Mouse (Mus musculus): ENCODE data around the gene Glis3. TPM values are rescaled to one million over a fixed set of nuclear protein-coding genes. Genes with fewer than 3 reads are reported as not detected.

The Glis3 gene
- polyA plus RNA-seq, 1 experiment from 2014 or later = 3.4 TPM

DNA sequence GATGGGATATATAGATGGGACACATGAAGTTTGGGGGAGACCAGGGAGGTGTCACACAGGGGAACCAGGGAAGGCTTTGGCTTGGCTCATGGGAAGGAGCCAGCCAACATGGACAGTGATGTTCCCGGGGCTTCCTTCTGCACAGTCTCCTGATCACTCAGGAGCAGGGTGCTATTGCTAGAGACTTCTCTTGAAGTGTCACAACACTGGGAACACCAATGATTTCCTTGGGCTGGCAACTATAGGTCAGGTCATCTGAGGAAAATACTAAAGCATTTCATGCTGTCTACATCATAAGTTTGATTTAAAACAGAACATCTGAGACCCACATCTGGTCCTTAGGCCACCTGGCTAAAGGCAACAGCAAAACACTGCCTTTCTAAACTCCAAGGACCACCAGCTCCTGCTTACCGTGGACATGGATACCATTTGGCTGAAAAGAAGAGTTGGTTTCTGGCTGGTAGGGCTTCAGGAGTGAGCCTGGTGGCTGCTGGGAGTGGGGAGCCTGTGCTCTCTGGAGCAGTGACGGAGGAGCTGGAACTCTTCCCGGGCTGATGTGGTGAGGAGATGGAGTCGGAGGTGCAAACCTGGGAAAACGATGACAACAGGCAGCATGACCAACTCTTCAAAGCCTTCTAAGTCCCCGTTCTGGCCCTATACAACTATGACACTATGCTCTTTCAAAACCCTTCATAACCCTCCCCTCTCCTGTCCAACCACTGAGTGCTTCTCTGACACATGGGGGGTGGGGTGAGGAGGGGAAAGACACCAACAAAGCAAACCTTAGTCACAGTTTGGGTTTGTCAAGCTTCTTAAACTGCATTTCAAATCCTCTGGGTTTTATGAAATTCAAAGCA, 396.4 kb downstream of the Glis3 start:
- WGBS = 93% methylated on average over 7 of the region's 7 CpGs
- no peak overlapping the region for H3K27ac ChIP-seq (ENCODE audit: low read depth, low read length)
- no peak for ATAC-seq (replicated peaks; ENCODE audit: low FRiP score)
- DNase-seq (ENCODE audit: low spot score) = no peak
- H3K36me3 ChIP-seq (ENCODE audit: control insufficient read depth, insufficient read depth, low read length) = no peaks in the 10 kb centered on the region
- no peak overlapping the region for H3K4me3 ChIP-seq (ENCODE audit: low read depth, low read length)
- H3K27me3 ChIP-seq (ENCODE audit: control insufficient read depth, insufficient read depth, low read length) = no peaks in the 10 kb centered on the region
- H3K4me1 ChIP-seq (replicated peaks; ENCODE audit: control insufficient read depth, insufficient read depth, low read length) = no peaks in the 10 kb centered on the region
- H3K9me3 ChIP-seq (ENCODE audit: control insufficient read depth, low read length) = no peaks in the 10 kb centered on the region
- no peak overlapping the region for H3K4me2 ChIP-seq (ENCODE audit: low read depth, low read length, severe bottlenecking)
- H3K9ac ChIP-seq (ENCODE audit: low read length) = no peak overlapping the region

DNA sequence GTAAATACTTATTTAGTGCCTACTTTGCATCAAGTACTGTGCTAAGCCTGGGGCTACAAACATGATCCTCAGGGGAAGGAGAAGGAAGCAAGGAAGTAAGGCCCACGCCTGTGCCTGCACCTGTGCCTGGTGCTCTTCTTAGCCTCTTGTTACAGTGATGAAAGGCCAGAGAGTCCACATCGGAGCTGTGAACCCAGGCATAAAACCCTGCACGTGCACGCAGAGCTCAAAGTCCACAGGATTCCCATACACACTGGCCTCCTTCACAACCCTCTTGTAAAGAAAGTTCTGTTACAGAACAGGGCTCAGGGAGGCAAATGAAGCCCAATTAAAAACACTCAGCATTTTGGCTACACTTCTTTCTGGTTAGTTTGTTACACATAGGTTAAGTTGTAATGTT, 398.5 kb downstream of the Glis3 start:
- no peak overlapping the region for H3K27ac ChIP-seq (ENCODE audit: low read depth, low read length)
- ATAC-seq (replicated peaks; ENCODE audit: low FRiP score) (no peak), DNase-seq (ENCODE audit: low spot score) (no peak)
- 70% methylated on average over 4 of the region's 4 CpGs for WGBS
- no peak overlapping the region for H3K9ac ChIP-seq (ENCODE audit: low read length)
- H3K4me2 ChIP-seq (ENCODE audit: low read depth, low read length, severe bottlenecking) = no peak overlapping the region
- no peaks in the 10 kb centered on the region for H3K9me3 ChIP-seq (ENCODE audit: control insufficient read depth, low read length)
- no peak overlapping the region for H3K4me3 ChIP-seq (ENCODE audit: low read depth, low read length)
- no peaks in the 10 kb centered on the region for H3K36me3 ChIP-seq (ENCODE audit: control insufficient read depth, insufficient read depth, low read length)
- 0 out of 2 replicates have a peak, but pooled peaks cover 2% of the 10 kb centered on the region for H3K4me1 ChIP-seq (replicated peaks; ENCODE audit: control insufficient read depth, insufficient read depth, low read length)
- H3K27me3 ChIP-seq (ENCODE audit: control insufficient read depth, insufficient read depth, low read length) = no peaks in the 10 kb centered on the region

DNA sequence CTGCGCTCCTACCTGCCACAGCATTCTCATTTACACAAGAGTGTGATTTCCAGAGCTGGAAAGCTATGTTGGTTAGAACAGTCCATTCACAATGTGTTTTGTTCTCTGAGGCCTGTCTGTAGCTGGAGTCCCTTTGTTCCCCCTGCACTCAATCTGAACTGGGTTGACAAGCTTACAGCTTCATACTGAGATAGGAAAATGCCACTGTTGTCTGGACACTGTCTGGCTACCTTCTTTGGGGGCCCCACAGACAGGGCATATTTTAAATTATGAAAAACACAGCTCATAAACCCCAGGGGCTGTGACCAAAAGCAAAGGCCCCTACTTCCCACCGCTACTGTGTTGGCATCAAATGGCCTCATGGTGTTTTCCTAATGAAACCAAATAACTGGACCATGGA, 402.8 kb downstream of the Glis3 start:
- WGBS = 56% methylated on average over 2 of the region's 2 CpGs
- peak; percentile 12; the same call in 1 of the 2 replicates for ATAC-seq (replicated peaks; ENCODE audit: low FRiP score)
- Histone ChIP-seq H3K27me3 (ENCODE audit: control insufficient read depth, insufficient read depth, low read length) (no peaks in the 10 kb centered on the region), H3K4me2 (ENCODE audit: low read depth, low read length, severe bottlenecking) (no peak overlapping the region), H3K9ac (ENCODE audit: low read length) (no peak overlapping the region), H3K4me1 (replicated peaks; ENCODE audit: control insufficient read depth, insufficient read depth, low read length) (0 out of 2 replicates have a peak, but pooled peaks cover 2% of the 10 kb centered on the region), H3K36me3 (ENCODE audit: control insufficient read depth, insufficient read depth, low read length) (no peaks in the 10 kb centered on the region), H3K9me3 (ENCODE audit: control insufficient read depth, low read length) (no peaks in the 10 kb centered on the region), H3K27ac (ENCODE audit: low read depth, low read length) (no peak overlapping the region), H3K4me3 (ENCODE audit: low read depth, low read length) (no peak overlapping the region)
- DNase-seq (ENCODE audit: low spot score) = no peak

DNA sequence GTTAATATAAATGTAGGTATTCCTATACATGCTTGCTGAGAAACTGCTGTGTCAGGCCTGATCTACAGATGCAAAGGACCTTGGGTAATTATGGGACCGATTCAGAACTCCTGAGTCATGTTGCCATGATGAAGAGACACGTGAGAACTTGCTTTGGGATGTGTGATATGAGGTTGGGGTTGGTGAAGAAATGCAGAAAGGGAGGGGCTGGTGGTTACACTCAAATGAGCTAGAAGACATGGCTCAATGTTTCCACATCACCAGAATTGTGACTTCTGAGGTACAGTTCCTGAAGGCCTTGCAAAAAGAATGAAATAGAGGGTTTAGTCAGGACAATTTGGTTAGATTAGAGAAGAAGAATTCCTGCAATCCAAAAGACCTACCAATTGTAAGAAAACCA, 405.4 kb downstream of the Glis3 start:
- DNase-seq (ENCODE audit: low spot score) = no peak
- H3K9me3 ChIP-seq (ENCODE audit: control insufficient read depth, low read length) = no peaks in the 10 kb centered on the region
- H3K27me3 ChIP-seq (ENCODE audit: control insufficient read depth, insufficient read depth, low read length) = no peaks in the 10 kb centered on the region
- no peak overlapping the region for H3K9ac ChIP-seq (ENCODE audit: low read length)
- 0 out of 2 replicates have a peak, but pooled peaks cover 2% of the 10 kb centered on the region for H3K4me1 ChIP-seq (replicated peaks; ENCODE audit: control insufficient read depth, insufficient read depth, low read length)
- no peaks in the 10 kb centered on the region for H3K36me3 ChIP-seq (ENCODE audit: control insufficient read depth, insufficient read depth, low read length)
- H3K4me2 ChIP-seq (ENCODE audit: low read depth, low read length, severe bottlenecking) = no peak overlapping the region
- H3K4me3 ChIP-seq (ENCODE audit: low read depth, low read length) = no peak overlapping the region
- ATAC-seq (replicated peaks; ENCODE audit: low FRiP score) = no peak
- WGBS = 90% methylated on average over 2 of the region's 2 CpGs
- H3K27ac ChIP-seq (ENCODE audit: low read depth, low read length) = no peak overlapping the region

DNA sequence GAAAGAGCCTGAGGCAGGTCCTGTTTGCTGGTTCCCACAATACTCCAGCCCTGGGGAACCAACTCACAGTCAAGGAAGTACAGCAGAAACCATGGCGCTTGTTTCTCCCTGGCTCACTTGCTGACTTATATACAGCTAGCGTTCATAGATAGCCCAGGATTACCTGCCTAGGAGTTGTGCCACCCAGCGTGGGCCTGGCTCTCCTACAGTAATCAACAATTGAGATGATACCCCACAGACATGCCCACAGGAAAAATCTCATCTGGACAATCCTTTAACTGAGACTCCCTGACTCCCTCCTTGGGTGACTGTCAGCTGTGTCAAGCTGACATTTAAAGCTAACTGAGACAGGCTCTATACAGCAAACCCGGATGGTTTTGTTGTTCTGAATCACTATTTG, 405.9 kb downstream of the Glis3 start:
- Histone ChIP-seq H3K4me2 (ENCODE audit: low read depth, low read length, severe bottlenecking) (no peak overlapping the region), H3K4me1 (replicated peaks; ENCODE audit: control insufficient read depth, insufficient read depth, low read length) (0 out of 2 replicates have a peak, but pooled peaks cover 2% of the 10 kb centered on the region), H3K4me3 (ENCODE audit: low read depth, low read length) (no peak overlapping the region), H3K36me3 (ENCODE audit: control insufficient read depth, insufficient read depth, low read length) (no peaks in the 10 kb centered on the region), H3K9me3 (ENCODE audit: control insufficient read depth, low read length) (no peaks in the 10 kb centered on the region), H3K27me3 (ENCODE audit: control insufficient read depth, insufficient read depth, low read length) (no peaks in the 10 kb centered on the region), H3K9ac (ENCODE audit: low read length) (no peak overlapping the region), H3K27ac (ENCODE audit: low read depth, low read length) (no peak overlapping the region)
- DNase-seq (ENCODE audit: low spot score) = no peak
- no peak for ATAC-seq (replicated peaks; ENCODE audit: low FRiP score)
- WGBS = 88% methylated on average over 4 of the region's 4 CpGs

DNA sequence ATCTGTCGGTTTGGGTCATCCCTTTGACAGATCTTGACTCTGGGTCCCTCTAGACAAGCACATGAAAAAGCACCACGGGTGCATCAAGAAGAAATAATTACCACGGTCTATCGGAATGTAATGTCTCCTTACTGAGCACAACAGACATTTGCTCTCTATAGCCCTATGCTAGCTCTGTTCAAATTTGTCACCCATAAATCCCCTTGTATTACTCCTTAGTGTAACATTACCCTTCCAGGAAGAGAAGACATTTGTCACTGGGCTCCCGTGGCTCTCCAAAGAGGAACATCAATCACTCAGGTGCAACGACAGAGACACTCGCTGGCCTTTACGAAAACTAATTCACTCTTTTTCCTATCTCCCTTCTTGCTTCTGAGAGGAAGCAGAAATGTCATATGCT, 413.0 kb downstream of the Glis3 start:
- Histone ChIP-seq H3K9ac (ENCODE audit: low read length) (no peak overlapping the region), H3K4me1 (replicated peaks; ENCODE audit: control insufficient read depth, insufficient read depth, low read length) (0 out of 2 replicates have a peak, but pooled peaks cover 2% of the 10 kb centered on the region), H3K4me3 (ENCODE audit: low read depth, low read length) (no peak overlapping the region), H3K27me3 (ENCODE audit: control insufficient read depth, insufficient read depth, low read length) (no peaks in the 10 kb centered on the region), H3K4me2 (ENCODE audit: low read depth, low read length, severe bottlenecking) (no peak overlapping the region), H3K36me3 (ENCODE audit: control insufficient read depth, insufficient read depth, low read length) (no peaks in the 10 kb centered on the region), H3K27ac (ENCODE audit: low read depth, low read length) (no peak overlapping the region), H3K9me3 (ENCODE audit: control insufficient read depth, low read length) (no peaks in the 10 kb centered on the region)
- no peak for DNase-seq (ENCODE audit: low spot score)
- ATAC-seq (replicated peaks; ENCODE audit: low FRiP score) = no peak
- 89% methylated on average over 8 of the region's 8 CpGs for WGBS

DNA sequence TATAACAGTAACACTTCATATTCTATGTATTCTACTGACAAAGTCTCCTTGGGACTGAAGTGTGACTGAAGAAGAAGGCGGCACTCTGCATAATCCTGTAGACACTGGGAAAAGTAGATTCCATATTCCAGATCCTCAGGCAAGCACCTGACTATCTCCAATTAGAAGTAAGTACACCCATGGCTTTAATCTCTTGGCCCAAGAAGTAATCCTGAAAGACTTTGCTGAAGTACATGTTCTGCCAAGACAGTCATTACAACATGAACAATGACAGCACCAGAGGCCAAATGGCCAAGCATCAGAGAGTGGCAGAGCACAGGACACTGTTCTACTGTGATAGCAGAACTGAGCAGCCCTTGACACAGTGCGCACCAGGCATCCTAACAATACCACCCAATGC, 414.1 kb downstream of the Glis3 start:
- WGBS = 87% methylated on average over 2 of the region's 2 CpGs
- DNase-seq (ENCODE audit: low spot score) (no peak), ATAC-seq (replicated peaks; ENCODE audit: low FRiP score) (no peak)
- H3K4me2 ChIP-seq (ENCODE audit: low read depth, low read length, severe bottlenecking) = no peak overlapping the region
- H3K36me3 ChIP-seq (ENCODE audit: control insufficient read depth, insufficient read depth, low read length) = no peaks in the 10 kb centered on the region
- no peak overlapping the region for H3K9ac ChIP-seq (ENCODE audit: low read length)
- no peaks in the 10 kb centered on the region for H3K27me3 ChIP-seq (ENCODE audit: control insufficient read depth, insufficient read depth, low read length)
- no peak overlapping the region for H3K27ac ChIP-seq (ENCODE audit: low read depth, low read length)
- H3K4me1 ChIP-seq (replicated peaks; ENCODE audit: control insufficient read depth, insufficient read depth, low read length) = 0 out of 2 replicates have a peak, but pooled peaks cover 2% of the 10 kb centered on the region
- H3K4me3 ChIP-seq (ENCODE audit: low read depth, low read length) = no peak overlapping the region
- no peaks in the 10 kb centered on the region for H3K9me3 ChIP-seq (ENCODE audit: control insufficient read depth, low read length)

DNA sequence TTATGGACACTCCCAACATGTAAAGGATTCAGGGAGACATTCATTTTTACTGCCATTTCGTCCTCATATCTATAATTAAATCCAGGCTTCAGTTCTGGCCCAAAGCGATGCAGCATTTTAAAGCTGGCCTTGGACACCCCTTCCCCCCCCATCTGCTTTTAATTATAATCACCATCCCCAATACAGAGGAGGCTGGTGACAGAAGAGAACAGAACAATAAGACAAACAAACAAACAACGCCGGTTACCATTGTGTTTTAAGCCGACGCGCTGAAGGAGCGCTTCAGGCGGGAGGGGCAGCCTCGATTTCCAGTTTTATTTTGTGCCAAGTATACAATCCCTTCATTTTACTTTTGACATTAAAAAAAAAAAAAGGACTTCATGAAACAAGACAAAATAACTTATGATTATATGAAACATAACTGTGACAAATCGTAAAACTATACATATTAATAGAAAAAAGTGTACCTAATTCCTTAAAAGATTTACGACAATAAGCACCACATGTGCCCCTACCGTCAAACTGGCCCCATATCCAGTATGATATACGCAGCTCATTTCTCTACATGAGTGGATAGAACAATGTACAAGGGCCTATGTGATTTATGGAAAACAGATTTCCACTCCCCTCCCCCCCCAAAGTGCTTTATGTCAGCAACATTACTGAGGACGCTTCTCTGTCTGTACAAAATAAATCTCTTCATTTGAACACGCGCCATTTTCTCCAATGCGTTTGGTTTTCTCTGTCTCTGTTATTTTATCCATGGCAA, 420.8 kb downstream of the Glis3 start:
- WGBS = 91% methylated on average over 18 of the region's 18 CpGs
- H3K36me3 ChIP-seq (ENCODE audit: control insufficient read depth, insufficient read depth, low read length) = no peaks in the 10 kb centered on the region
- no peak overlapping the region for H3K27ac ChIP-seq (ENCODE audit: low read depth, low read length)
- no peak for DNase-seq (ENCODE audit: low spot score)
- H3K4me2 ChIP-seq (ENCODE audit: low read depth, low read length, severe bottlenecking) = no peak overlapping the region
- H3K9ac ChIP-seq (ENCODE audit: low read length) = no peak overlapping the region
- H3K4me1 ChIP-seq (replicated peaks; ENCODE audit: control insufficient read depth, insufficient read depth, low read length) = 0 out of 2 replicates have a peak, but pooled peaks cover 2% of the 10 kb centered on the region
- no peak overlapping the region for H3K4me3 ChIP-seq (ENCODE audit: low read depth, low read length)
- no peaks in the 10 kb centered on the region for H3K27me3 ChIP-seq (ENCODE audit: control insufficient read depth, insufficient read depth, low read length)
- ATAC-seq (replicated peaks; ENCODE audit: low FRiP score) = no peak
- H3K9me3 ChIP-seq (ENCODE audit: control insufficient read depth, low read length) = no peaks in the 10 kb centered on the region

Measured in forebrain, embryonic 11.5 days (tissue).